Mouse (Mus musculus) liver, adult 2 months (tissue): ENCODE measurements at regions not wholly inside any gene's neighbourhood (a gene's known extent, or its start where the extent isn't known, plus 50 kb on each side); places are given as distances from the start of the nearest gene placed in this dataset.

Experiments used
- CTCF ChIP-seq: fragments of 200-500 bp; IDR thresholded peaks from 2 replicates; pipeline ENCODE4 v1.5.1; 2011; ENCODE audit warnings: low read depth, low read length, control low read depth
- POLR2A ChIP-seq: fragments of 200-500 bp; IDR thresholded peaks from 2 replicates; pipeline ENCODE4 v1.6.1; 2011; ENCODE audit warnings: low read length, control low read depth; ENCODE audit not compliant: insufficient read depth; ENCODE audit errors: extremely low read depth

- TF ChIP-seq POLR2A (no peak), CTCF (no peak)
Measured at GRCm38 (mm10) chr12:70686971-70687370, 138.3 kb upstream of the Frmd6 start.
